Mouse (Mus musculus) gastrocnemius, postnatal 25 days (tissue): ENCODE measurements around the gene Bnipl. TPM values are rescaled to one million over a fixed set of nuclear protein-coding genes. Genes with fewer than 3 reads are reported as not detected.
"Not testable (repeated sequence)": the region's sequence is repeated elsewhere in the genome, so short reads cannot be mapped to it uniquely, and the experiment has no call there.

Experiments
- DNase-seq: peaks from one replicate; pipeline ENCODE4 v3.0.0; 2022
- total RNA-seq, 2 experiments: library from RNA; stranded (reverse); gene quantifications; 1 replicate in 1 of 2; 2 replicates in 1 of 2; pipeline ENCODE4 v1.2.3; 2021

Gene Bnipl
- total RNA-seq, 2 experiments from 2014 or later, result not detected

DNA sequence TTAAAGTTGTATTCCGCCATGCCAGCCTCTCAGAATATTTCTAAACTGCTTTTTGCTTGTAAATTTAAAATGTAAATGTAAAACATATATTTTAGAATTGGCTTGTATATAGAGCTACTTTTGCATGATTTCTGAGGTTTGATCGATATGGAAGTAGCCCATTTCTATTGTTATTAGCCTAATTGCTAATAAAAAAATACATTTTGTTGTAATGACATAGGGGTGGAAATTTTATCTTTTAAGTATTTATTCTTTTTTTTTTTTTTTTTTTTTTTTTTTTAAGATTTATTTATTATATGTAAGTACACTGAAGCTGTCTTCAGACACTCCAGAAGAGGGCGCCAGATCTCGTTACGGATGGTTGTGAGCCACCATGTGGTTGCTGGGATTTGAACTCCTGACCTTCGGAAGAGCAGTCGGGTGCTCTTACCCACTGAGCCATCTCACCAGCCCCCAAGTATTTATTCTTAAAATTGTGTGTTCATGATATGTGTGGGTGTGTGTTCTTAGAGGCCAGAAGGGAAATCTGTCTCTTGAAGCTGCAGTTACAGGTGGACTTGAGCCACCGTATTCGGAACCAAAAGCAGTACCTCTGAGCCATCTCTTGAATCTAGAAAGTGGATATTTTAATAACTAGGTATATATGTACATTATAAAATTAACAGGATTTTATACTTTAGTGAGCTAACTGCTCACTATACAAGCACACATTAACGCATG is 37.9 kb downstream of the Bnipl start:
- not testable (repeated sequence) for DNase-seq

DNA sequence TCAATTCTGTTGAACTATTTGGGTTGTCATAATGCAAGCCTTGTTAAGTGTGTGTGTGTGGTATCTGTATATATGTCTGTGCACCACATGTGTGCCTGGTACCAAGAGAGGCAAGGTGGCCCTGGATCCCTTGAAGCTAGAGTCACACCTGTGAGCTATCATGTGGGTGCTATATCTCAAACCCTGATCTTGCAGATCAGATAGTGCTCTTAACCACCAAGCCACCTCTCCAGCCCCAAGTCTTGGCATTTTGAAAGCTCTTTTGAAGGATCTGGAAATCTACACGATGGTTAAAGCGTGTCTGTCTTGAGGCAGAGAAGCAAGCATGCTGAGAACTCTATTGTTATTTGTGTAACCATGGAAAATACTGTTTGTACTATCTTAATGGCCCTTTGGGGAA is 40.4 kb downstream of the Bnipl start:
- DNase-seq, result no peak

DNA sequence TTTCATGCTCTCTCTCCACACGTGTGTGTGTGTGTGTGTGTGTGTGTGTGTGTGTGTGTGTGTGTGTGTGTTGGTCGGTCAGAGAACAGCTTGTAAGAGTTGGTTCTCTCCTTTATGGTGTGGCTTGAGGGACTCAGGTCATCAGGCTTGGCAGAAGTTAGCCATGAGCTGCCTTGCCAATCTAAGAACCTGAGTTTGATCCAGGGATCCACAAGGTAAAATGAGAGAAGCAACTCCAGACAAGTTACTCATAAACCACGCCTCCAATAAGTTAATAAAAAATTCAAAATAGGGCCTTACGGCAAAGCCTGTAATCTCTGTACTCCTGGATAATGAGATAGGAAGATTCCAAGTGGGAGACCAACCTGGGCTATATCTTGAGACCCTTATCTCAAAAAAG is 42.7 kb downstream of the Bnipl start:
- no peak for DNase-seq

DNA sequence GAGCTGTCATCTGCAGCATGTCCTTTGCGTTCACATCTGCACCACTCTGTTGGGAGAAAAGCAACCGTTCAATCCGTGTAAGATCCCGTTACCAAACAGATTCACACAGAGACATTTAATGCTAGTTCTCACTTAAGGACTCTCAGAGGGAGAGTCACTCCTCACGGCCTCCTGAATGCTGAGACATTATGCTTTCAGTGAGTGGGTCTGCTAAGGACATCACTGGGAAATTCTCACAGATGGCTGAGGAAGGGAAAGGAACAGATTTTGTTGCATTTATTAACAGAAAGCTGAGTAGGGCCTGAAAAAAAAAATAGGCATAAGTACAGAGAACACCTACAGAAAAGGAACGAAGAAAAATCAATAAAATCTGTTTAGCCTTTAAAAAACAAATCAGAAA is 47.1 kb downstream of the Bnipl start:
- no peak for DNase-seq

DNA sequence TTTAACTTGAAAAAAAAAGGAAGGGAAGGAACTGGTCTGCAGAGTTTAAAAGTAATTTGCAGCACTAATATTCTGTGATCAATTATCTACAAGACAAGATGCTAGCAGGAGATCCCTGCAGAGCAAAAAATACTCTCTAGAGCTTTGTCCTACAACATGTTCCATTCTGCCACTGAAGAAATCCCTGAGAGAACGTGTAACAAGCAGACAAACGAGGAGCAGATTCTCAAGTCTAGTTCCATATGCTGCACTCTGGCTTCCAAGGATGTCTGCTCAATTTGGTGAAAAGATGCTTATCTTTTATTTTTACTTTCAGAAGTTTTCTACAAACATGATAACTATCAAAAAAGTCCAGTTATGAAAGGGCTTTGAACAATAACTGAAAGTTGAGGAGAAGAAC is 50.4 kb downstream of the Bnipl start:
- no peak for DNase-seq

DNA sequence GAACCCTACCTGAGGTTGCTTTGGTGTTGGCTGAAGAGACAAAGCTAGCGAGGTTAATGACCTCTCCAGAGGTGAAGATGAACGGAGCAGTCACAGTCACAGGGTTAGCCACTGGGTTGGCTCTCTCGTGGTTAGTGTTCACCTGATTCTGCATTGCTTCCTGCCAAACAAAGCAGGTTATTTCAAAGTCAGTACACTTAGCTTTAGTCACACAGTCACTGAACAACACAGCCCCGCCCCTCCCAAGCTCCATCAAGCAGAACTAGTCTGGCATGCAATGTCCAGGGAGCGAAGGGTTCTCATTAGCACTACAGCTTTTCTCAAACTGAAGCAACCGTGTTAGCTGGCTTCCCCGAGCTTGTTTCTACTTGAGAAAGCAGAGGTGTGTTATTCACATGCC is 50.9 kb downstream of the Bnipl start:
- DNase-seq, result no peak

DNA sequence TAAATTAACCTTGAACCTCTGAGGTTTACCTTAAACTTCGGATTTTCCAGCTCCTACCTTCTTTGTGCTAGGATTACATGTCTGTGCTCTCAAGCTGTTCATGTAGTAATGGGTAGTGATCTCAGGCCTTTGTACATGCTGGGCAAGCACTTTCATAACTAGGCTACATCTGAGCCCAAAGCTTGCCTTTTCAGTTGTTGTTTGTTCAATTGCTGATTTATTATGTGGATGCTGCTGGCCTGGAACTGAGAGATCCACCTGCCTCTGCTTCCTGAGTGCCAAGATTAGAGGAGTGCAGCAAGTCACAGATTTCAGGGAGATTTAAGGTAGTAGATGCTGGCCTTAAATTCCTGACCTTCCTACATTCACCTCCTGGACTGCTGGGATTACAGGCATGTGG is 51.9 kb downstream of the Bnipl start:
- DNase-seq, result no peak

DNA sequence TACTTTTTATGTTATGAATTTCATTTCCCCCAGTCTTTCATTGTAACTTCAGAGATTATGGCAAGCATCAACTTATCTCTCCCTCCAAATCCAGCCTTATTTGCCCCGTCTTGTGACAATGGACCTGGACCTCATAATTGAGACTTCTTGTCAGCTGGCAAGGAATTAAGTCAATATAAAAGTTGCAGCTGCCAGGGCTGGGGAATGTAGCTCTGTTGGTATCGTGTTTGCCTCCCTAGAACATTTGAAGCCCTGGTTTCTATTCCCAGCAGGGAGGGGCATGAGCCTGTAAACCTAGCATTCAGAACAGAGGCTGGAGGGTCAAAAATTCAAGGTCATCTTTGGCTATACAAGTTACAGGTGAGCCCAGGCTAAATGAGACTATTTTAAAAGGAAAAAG is 55.2 kb downstream of the Bnipl start:
- DNase-seq, result no peak

DNA sequence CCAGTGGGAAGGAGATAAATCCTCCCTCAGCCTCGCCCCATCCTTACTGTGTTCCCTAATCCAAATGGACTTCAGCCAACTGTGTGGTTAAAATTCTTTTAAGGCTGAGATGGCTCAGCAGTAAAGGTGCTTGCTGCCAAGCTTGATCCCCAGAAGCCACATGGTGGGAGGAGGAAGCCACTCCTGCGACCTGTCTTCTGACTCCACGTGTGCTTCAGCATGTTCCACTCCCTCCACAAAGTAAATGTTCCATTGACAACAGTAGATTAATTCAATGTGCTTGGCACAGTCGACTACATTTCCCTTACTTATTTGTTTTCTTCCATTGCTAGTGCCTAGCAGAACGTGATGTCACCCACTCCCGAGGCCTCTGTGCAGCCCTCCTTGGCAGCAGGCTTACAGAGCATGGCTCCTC is 56.3 kb downstream of the Bnipl start:
- DNase-seq, result no peak

Other genes starting within 250 kb of the Bnipl start
- gene Zfp687, start 235.7 kb downstream of the Bnipl start, total RNA-seq, result 1 to 10 TPM; 8.4 to 8.9 TPM
- 100 to 1,000 TPM; 163 to 181 TPM for gene Psmd4, start 208.6 kb downstream of the Bnipl start, total RNA-seq
- gene Pip5k1a, start 144.3 kb downstream of the Bnipl start, total RNA-seq, result 10 to 100 TPM; 16.3 to 19.4 TPM
- 10 to 100 TPM; 36.0 to 40.4 TPM for gene Vps72, start 140.2 kb downstream of the Bnipl start, total RNA-seq
- gene Tmod4, start 126.7 kb downstream of the Bnipl start, total RNA-seq, result 100 to 1,000 TPM; 481 to 623 TPM
- 10 to 100 TPM; 26.6 to 34.1 TPM for gene Scnm1, start 117.2 kb downstream of the Bnipl start, total RNA-seq
- 1 to 10 TPM; 6.4 to 7.0 TPM for gene Lysmd1, start 117.1 kb downstream of the Bnipl start, total RNA-seq
- gene Tnfaip8l2, start 108.8 kb downstream of the Bnipl start, total RNA-seq, result under 1 TPM; 0.48 to 0.97 TPM
- 100 to 1,000 TPM in 1 of 2 experiments, 10 to 100 TPM in 1; 98.2 to 101 TPM for gene Sema6c, start 90.7 kb downstream of the Bnipl start, total RNA-seq
- 1 to 10 TPM; 8.2 to 8.3 TPM for gene Gabpb2, start 33.3 kb downstream of the Bnipl start, total RNA-seq
- gene Cdc42se1, start 22.5 kb downstream of the Bnipl start, total RNA-seq, result 10 to 100 TPM; 15.5 TPM
- 10 to 100 TPM; 34.4 to 42.4 TPM for gene Mllt11, start 19.0 kb downstream of the Bnipl start, total RNA-seq
- not detected for gene Gm128, start 9.6 kb downstream of the Bnipl start, total RNA-seq
- gene Mindy1, start 30.2 kb upstream of the Bnipl start, total RNA-seq, result 10 to 100 TPM; 19.9 to 22.8 TPM
- 10 to 100 TPM; 36.5 to 38.3 TPM for gene Prune1, start 30.9 kb upstream of the Bnipl start, total RNA-seq
- gene Anxa9, start 56.0 kb upstream of the Bnipl start, total RNA-seq, result under 1 TPM; 0.15 to 0.27 TPM
- 10 to 100 TPM; 20.3 to 21.7 TPM for gene Cers2, start 63.6 kb upstream of the Bnipl start, total RNA-seq
- gene Setdb1, start 106.0 kb upstream of the Bnipl start, total RNA-seq, result 10 to 100 TPM; 10.2 to 11.8 TPM
- gene 4930558C23Rik, start 151.6 kb upstream of the Bnipl start, total RNA-seq, result not detected
- gene Arnt, start 183.2 kb upstream of the Bnipl start, total RNA-seq, result 10 to 100 TPM; 33.8 to 39.3 TPM
- gene Ctsk, start 248.1 kb upstream of the Bnipl start, total RNA-seq, result 10 to 100 TPM in 1 of 2 experiments, 1 to 10 TPM in 1; 8.9 to 12.9 TPM